Mouse (Mus musculus) heart, embryonic 11.5 days (tissue): ENCODE measurements at regions not wholly inside any gene's neighbourhood (a gene's known extent, or its start where the extent isn't known, plus 50 kb on each side); places are given as distances from the start of the nearest gene placed in this dataset.
"Not testable (repeated sequence)": the region's sequence is repeated elsewhere in the genome, so short reads cannot be mapped to it uniquely, and the experiment has no call there.

Experiments used
- ATAC-seq: fragments of 200-750 bp; cut with Nextera tagmentation; replicated peaks from 2 replicates; pipeline ENCODE4 v1.8.0; 2017; ENCODE audit warnings: moderate library complexity; ENCODE audit not compliant: insufficient number of reproducible peaks, low FRiP score, low TSS enrichment
- H3K27ac ChIP-seq: fragments of 300-500 bp; sonication (generic); 2 replicates; pipeline ENCODE4 v1.5.1; 2014; ENCODE audit warnings: mild to moderate bottlenecking, low read depth, low read length
- H3K27me3 ChIP-seq: fragments of 300-500 bp; sonication (generic); 2 replicates; pipeline ENCODE4 v1.6.1; 2014; ENCODE audit warnings: mild to moderate bottlenecking, low read length, mixed read lengths; ENCODE audit not compliant: control insufficient read depth, insufficient read depth
- H3K36me3 ChIP-seq: fragments of 300-500 bp; sonication (generic); 2 replicates; pipeline ENCODE4 v1.6.1; 2014; ENCODE audit warnings: mild to moderate bottlenecking, low read length, moderate library complexity, mixed read lengths; ENCODE audit not compliant: control insufficient read depth, insufficient read depth
- H3K4me1 ChIP-seq: fragments of 300-500 bp; sonication (generic); 2 replicates; pipeline ENCODE4 v1.6.1; 2014; ENCODE audit warnings: low read length; ENCODE audit not compliant: control insufficient read depth, insufficient read depth
- H3K4me2 ChIP-seq: fragments of 300-500 bp; sonication (generic); 2 replicates; pipeline ENCODE4 v1.6.1; 2014; ENCODE audit warnings: mild to moderate bottlenecking, moderate library complexity
- H3K4me3 ChIP-seq: fragments of 300-500 bp; sonication (generic); 2 replicates; pipeline ENCODE4 v1.5.1; 2014; ENCODE audit warnings: low read depth, low read length
- H3K9ac ChIP-seq: fragments of 300-500 bp; sonication (generic); 2 replicates; pipeline ENCODE4 v1.6.1; 2014; ENCODE audit warnings: mild to moderate bottlenecking, low read depth, low read length, moderate library complexity
- H3K9me3 ChIP-seq: fragments of 300-500 bp; sonication (generic); replicated peaks from 2 replicates; pipeline ENCODE4 v1.6.1; 2016; ENCODE audit warnings: low read length; ENCODE audit not compliant: control insufficient read depth
- WGBS: fragments of 180-500 bp; shearing (Covaris S2); extraction: QIAGEN DNeasy Blood & Tissue Kit; methylation state at CpG from one replicate; pipeline ENCODE4 v1.1.7; 2014; ENCODE audit not compliant: insufficient replicate concordance; 5-methylcytosine and 5-hydroxymethylcytosine counted together

- H3K4me3 ChIP-seq, result no peak overlapping the region
- no peak overlapping the region for H3K9ac ChIP-seq
- no peaks in the 10 kb centered on the region for H3K36me3 ChIP-seq
- H3K27me3 ChIP-seq, result no peaks in the 10 kb centered on the region
- no peak overlapping the region for H3K4me2 ChIP-seq
- no peaks in the 10 kb centered on the region for H3K9me3 ChIP-seq
- 0 out of 2 replicates have a peak, but pooled peaks cover 2% of the 10 kb centered on the region for H3K4me1 ChIP-seq
- no peak for ATAC-seq
- H3K27ac ChIP-seq, result no peak overlapping the region
Observed at GRCm38 (mm10) chr4:10402928-10403327, 471.4 kb upstream of the 2610301B20Rik start.

GRCm38 (mm10) chr4:10404438-10404837 lies 469.9 kb upstream of the 2610301B20Rik start:
- 0 out of 2 replicates have a peak overlapping the region, but pooled peaks have one; percentile 30 for H3K27ac ChIP-seq
- 12% methylated on average over 5 of the region's 5 CpGs for WGBS
- H3K36me3 ChIP-seq, result no peaks in the 10 kb centered on the region
- no peak overlapping the region for H3K4me2 ChIP-seq
- ATAC-seq, result no peak
- H3K27me3 ChIP-seq, result no peaks in the 10 kb centered on the region
- no peak overlapping the region for H3K9ac ChIP-seq
- no peak overlapping the region for H3K4me3 ChIP-seq
- 0 out of 2 replicates have a peak, but pooled peaks cover 2% of the 10 kb centered on the region for H3K4me1 ChIP-seq
- H3K9me3 ChIP-seq, result no peaks in the 10 kb centered on the region

GRCm38 (mm10) chr4:10405102-10405501 lies 469.2 kb upstream of the 2610301B20Rik start:
- H3K36me3 ChIP-seq, result no peaks in the 10 kb centered on the region
- H3K27me3 ChIP-seq, result no peaks in the 10 kb centered on the region
- no peak overlapping the region for H3K4me3 ChIP-seq
- H3K4me2 ChIP-seq, result no peak overlapping the region
- no peaks in the 10 kb centered on the region for H3K9me3 ChIP-seq
- H3K9ac ChIP-seq, result no peak overlapping the region
- 0 out of 2 replicates have a peak overlapping the region, but pooled peaks have one; percentile 30 for H3K27ac ChIP-seq
- 63% methylated on average over 2 of the region's 2 CpGs for WGBS
- H3K4me1 ChIP-seq, result 0 out of 2 replicates have a peak, but pooled peaks cover 2% of the 10 kb centered on the region
- ATAC-seq, result no peak

GRCm38 (mm10) chr4:10414274-10414673 lies 460.0 kb upstream of the 2610301B20Rik start:
- Histone ChIP-seq H3K4me2 (no peak overlapping the region), H3K4me1 (no peaks in the 10 kb centered on the region), H3K36me3 (no peaks in the 10 kb centered on the region), H3K9ac (no peak overlapping the region), H3K27me3 (no peaks in the 10 kb centered on the region), H3K9me3 (no peaks in the 10 kb centered on the region), H3K27ac (no peak overlapping the region), H3K4me3 (no peak overlapping the region)
- no peak for ATAC-seq

- Histone ChIP-seq H3K27me3 (no peaks in the 10 kb centered on the region), H3K36me3 (no peaks in the 10 kb centered on the region), H3K27ac (no peak overlapping the region), H3K9me3 (no peaks in the 10 kb centered on the region), H3K4me1 (no peaks in the 10 kb centered on the region), H3K4me2 (no peak overlapping the region), H3K4me3 (no peak overlapping the region), H3K9ac (no peak overlapping the region)
- no peak for ATAC-seq
- WGBS, result 37% methylated on average over 1 of the region's 1 CpGs
Observed at GRCm38 (mm10) chr4:10421354-10421753, 452.9 kb upstream of the 2610301B20Rik start.

- Histone ChIP-seq H3K27me3 (no peaks in the 10 kb centered on the region), H3K9ac (no peak overlapping the region), H3K4me3 (no peak overlapping the region), H3K36me3 (no peaks in the 10 kb centered on the region), H3K9me3 (no peaks in the 10 kb centered on the region), H3K4me2 (no peak overlapping the region), H3K27ac (no peak overlapping the region), H3K4me1 (no peaks in the 10 kb centered on the region)
- WGBS, result 78% methylated on average over 4 of the region's 4 CpGs
- no peak for ATAC-seq
Observed at GRCm38 (mm10) chr4:10434438-10434837, 439.9 kb upstream of the 2610301B20Rik start.

GRCm38 (mm10) chr4:10439921-10440320 lies 434.4 kb upstream of the 2610301B20Rik start:
- not testable (repeated sequence) for H3K27me3 ChIP-seq, H3K27ac ChIP-seq, H3K9me3 ChIP-seq, H3K4me3 ChIP-seq, H3K4me1 ChIP-seq, H3K36me3 ChIP-seq, ATAC-seq, H3K9ac ChIP-seq, H3K4me2 ChIP-seq

- Histone ChIP-seq H3K27ac (no peak overlapping the region), H3K36me3 (no peaks in the 10 kb centered on the region), H3K4me1 (no peaks in the 10 kb centered on the region), H3K27me3 (no peaks in the 10 kb centered on the region), H3K9ac (no peak overlapping the region), H3K9me3 (no peaks in the 10 kb centered on the region), H3K4me3 (no peak overlapping the region), H3K4me2 (no peak overlapping the region)
- no peak for ATAC-seq
- 41% methylated on average over 1 of the region's 1 CpGs for WGBS
Observed at GRCm38 (mm10) chr4:10459603-10460002, 414.7 kb upstream of the 2610301B20Rik start.

- H3K4me2 ChIP-seq, result no peak overlapping the region
- H3K36me3 ChIP-seq, result no peaks in the 10 kb centered on the region
- H3K4me3 ChIP-seq, result no peak overlapping the region
- no peaks in the 10 kb centered on the region for H3K27me3 ChIP-seq
- no peaks in the 10 kb centered on the region for H3K4me1 ChIP-seq
- H3K27ac ChIP-seq, result no peak overlapping the region
- H3K9me3 ChIP-seq, result no peaks in the 10 kb centered on the region
- ATAC-seq, result no peak
- WGBS, result 89% methylated on average over 1 of the region's 1 CpGs
- H3K9ac ChIP-seq, result no peak overlapping the region
Observed at GRCm38 (mm10) chr4:10480936-10481335, 393.4 kb upstream of the 2610301B20Rik start.
